Mouse (Mus musculus) testis, adult 2 months (tissue): ENCODE measurements at regions not wholly inside any gene's neighbourhood (a gene's known extent, or its start where the extent isn't known, plus 50 kb on each side); places are given as distances from the start of the nearest gene placed in this dataset.

Experiments
- CTCF ChIP-seq: fragments of 200-500 bp; IDR thresholded peaks from 2 replicates; pipeline ENCODE4 v1.5.1; 2012; ENCODE audit warnings: low read depth, mild to moderate bottlenecking, inconsistent platforms, low read length, moderate library complexity; ENCODE audit not compliant: control insufficient read depth, insufficient read depth, insufficient replicate concordance
- POLR2A ChIP-seq: fragments of 200-500 bp; IDR thresholded peaks from 2 replicates; pipeline ENCODE4 v1.6.1; 2012; ENCODE audit warnings: low read depth, mild to moderate bottlenecking, inconsistent platforms, low read length, moderate library complexity; ENCODE audit not compliant: control insufficient read depth

GRCm38 (mm10) chr14:86490826-86491225, 650.2 kb downstream of the Diaph3 start:
- TF ChIP-seq CTCF (no peak), POLR2A (no peak)
